Mouse (Mus musculus) midbrain, postnatal 0 days (tissue): Measurements from ENCODE around the gene Mesd. TPM values are rescaled to one million over a fixed set of nuclear protein-coding genes. Genes with fewer than 3 reads are reported as not detected.

ENCODE experiments used
- ATAC-seq: fragments of 200-750 bp; cut with Nextera tagmentation; 2 replicates; pipeline ENCODE4 v1.8.0; 2017; ENCODE audit warnings: moderate number of reproducible peaks, mild to moderate bottlenecking, moderate TSS enrichment, moderate library complexity; ENCODE audit not compliant: low FRiP score
- DNase-seq: peaks from one replicate; pipeline ENCODE4 v3.0.0-alpha.2; 2015; ENCODE audit warnings: low spot score
- H3K27ac ChIP-seq: fragments of 300-500 bp; sonication (generic); 2 replicates; pipeline ENCODE4 v1.5.1; 2014; ENCODE audit warnings: low read depth, mild to moderate bottlenecking, low read length, mixed read lengths
- H3K27me3 ChIP-seq: fragments of 300-500 bp; sonication (generic); 2 replicates; pipeline ENCODE4 v1.6.1; 2014; ENCODE audit warnings: low read length, control low read depth, mixed read lengths; ENCODE audit not compliant: insufficient read depth
- H3K36me3 ChIP-seq: fragments of 300-500 bp; sonication (generic); 2 replicates; pipeline ENCODE4 v1.6.1; 2014; ENCODE audit warnings: low read length, control low read depth, mixed read lengths; ENCODE audit not compliant: insufficient read depth
- H3K4me1 ChIP-seq: fragments of 300-500 bp; sonication (generic); 2 replicates; pipeline ENCODE4 v1.6.1; 2014; ENCODE audit warnings: mild to moderate bottlenecking, control low read depth, antibody characterized with exemption, low read length, mixed read lengths; ENCODE audit not compliant: insufficient read depth
- H3K4me2 ChIP-seq: fragments of 300-500 bp; sonication (generic); 2 replicates; pipeline ENCODE4 v1.6.1; 2014; ENCODE audit warnings: low read depth, mild to moderate bottlenecking, low read length, mixed read lengths; ENCODE audit not compliant: poor library complexity, severe bottlenecking
- H3K4me3 ChIP-seq: fragments of 300-500 bp; sonication (generic); 2 replicates; pipeline ENCODE4 v1.5.1; 2014; ENCODE audit warnings: low read depth, mild to moderate bottlenecking, low read length, moderate library complexity
- H3K9ac ChIP-seq: fragments of 300-500 bp; sonication (generic); replicated peaks from 2 replicates; pipeline ENCODE4 v1.6.1; 2014; ENCODE audit warnings: mild to moderate bottlenecking, low read length, moderate library complexity, mixed read lengths; ENCODE audit not compliant: poor library complexity, severe bottlenecking
- H3K9me3 ChIP-seq: fragments of 300-500 bp; sonication (generic); 2 replicates; pipeline ENCODE4 v1.6.1; 2016; ENCODE audit warnings: low read length, control low read depth
- CTCF ChIP-seq: IDR thresholded peaks from 2 replicates; pipeline ENCODE4 v1.5.1; 2016; ENCODE audit warnings: antibody characterized with exemption, mild to moderate bottlenecking
- WGBS: fragments of 180-500 bp; shearing (Covaris S2); extraction: QIAGEN DNeasy Blood & Tissue Kit; methylation state at CpG from one replicate; pipeline ENCODE4 v1.1.7; 2014; 5-methylcytosine and 5-hydroxymethylcytosine counted together
- polyA plus RNA-seq: library from polyadenylated mRNA; unstranded; fragments of >200 nt; fragmentation: Nextera tagmentation; extraction: Ambion mirVana; gene quantifications from 2 replicates; pipeline ENCODE4 v1.2.1, GENCODE M21; 2015
- total RNA-seq: library from RNA; depleted of rRNA; stranded (reverse); fragments of >200 nt; gene quantifications from 2 replicates; pipeline ENCODE4 v1.2.3, GENCODE M21; 2014

Mesd gene
- total and polyA plus RNA-seq, 2 experiments from 2014 or later = 50.2 to 75.0 TPM

DNA sequence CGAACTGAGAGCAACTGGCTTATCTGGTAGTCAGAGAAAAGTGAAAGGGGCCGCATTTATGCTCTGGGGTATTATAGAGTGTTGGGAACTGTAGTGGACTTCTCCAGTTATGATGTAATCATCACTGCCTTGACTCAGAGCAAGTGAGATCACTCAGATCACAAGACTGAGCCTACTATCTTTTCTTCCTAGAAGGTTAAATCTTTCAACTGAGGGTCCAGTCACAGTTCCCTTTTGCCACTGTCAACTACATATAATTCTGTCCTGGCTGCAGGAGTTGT is 27.1 kb upstream of the Mesd start:
- Histone ChIP-seq H3K27ac (no peak overlapping the region), H3K36me3 (no peaks in the 10 kb centered on the region), H3K9me3 (no peaks in the 10 kb centered on the region), H3K4me1 (no peaks in the 10 kb centered on the region), H3K9ac (no peak overlapping the region), H3K4me3 (no peak overlapping the region), H3K4me2 (no peak overlapping the region), H3K27me3 (no peaks in the 10 kb centered on the region)
- no peak for ATAC-seq
- 94% methylated on average over 2 of the region's 2 CpGs for WGBS
- no peak for TF ChIP-seq CTCF
- no peak for DNase-seq

DNA sequence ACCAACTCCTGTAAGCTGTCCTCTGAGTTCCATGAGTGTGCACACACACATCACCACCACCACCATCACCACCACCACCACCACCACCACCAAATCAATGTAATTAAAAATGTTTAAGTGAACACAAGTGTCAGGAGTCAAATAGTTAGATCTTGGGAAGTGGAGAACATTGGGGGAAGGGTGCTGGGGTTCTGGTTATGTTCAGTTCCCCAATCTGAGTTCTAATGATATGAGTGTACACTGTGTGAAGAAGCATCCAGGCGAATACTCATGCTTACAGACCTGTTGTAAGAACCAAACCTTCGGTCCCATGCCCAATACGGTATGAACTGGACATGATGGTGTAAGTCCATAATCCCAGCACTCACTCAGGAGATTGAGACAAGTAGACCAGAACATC is 26.3 kb upstream of the Mesd start:
- WGBS = 85% methylated on average over 3 of the region's 3 CpGs
- H3K9me3 ChIP-seq = no peaks in the 10 kb centered on the region
- DNase-seq = no peak
- no peak overlapping the region for H3K4me3 ChIP-seq
- no peaks in the 10 kb centered on the region for H3K27me3 ChIP-seq
- no peak for ATAC-seq
- no peak for TF ChIP-seq CTCF
- H3K4me2 ChIP-seq = no peak overlapping the region
- no peak overlapping the region for H3K9ac ChIP-seq
- no peaks in the 10 kb centered on the region for H3K36me3 ChIP-seq
- no peaks in the 10 kb centered on the region for H3K4me1 ChIP-seq
- no peak overlapping the region for H3K27ac ChIP-seq

DNA sequence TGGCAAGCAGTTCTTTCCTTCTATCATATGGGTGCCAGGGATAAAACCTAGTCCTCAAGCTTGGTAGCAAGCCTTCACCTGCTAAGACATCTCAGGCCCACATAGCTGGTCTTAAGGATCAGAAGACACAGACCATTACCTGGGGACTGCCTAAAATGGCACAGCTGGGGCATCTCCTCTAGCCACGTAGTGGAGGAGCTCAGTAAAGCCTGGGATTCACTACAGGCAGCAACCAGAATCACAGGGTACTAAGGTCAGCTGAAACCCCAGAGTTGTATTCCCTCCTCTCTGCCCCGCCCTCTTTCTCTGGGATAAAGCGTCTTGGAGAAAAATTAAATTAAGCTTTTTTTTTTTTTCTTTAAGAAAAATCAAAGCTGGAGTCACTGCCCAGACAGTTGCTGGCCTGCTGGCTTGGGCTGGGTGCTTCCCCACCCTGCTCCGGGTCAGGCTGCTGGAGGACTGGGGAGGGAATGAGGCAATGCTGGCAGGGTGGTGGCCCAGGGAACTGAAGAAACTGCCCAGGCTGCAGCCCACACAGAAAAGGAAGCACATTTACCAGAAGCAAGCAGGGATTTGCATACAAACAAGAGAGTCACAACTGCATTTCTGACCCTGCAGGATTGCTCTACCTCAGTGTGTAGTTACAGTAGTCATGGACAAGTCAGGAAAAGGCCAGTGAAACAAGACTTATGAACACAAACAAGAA is 24.7 kb upstream of the Mesd start:
- no peak overlapping the region for H3K9ac ChIP-seq
- DNase-seq (no peak), ATAC-seq (no peak)
- H3K27me3 ChIP-seq = no peaks in the 10 kb centered on the region
- no peak for TF ChIP-seq CTCF
- no peak overlapping the region for H3K27ac ChIP-seq
- 58% methylated on average over 4 of the region's 4 CpGs for whole genome bisulfite sequencing
- H3K4me2 ChIP-seq = no peak overlapping the region
- no peaks in the 10 kb centered on the region for H3K4me1 ChIP-seq
- H3K4me3 ChIP-seq = no peak overlapping the region
- no peaks in the 10 kb centered on the region for H3K9me3 ChIP-seq
- no peaks in the 10 kb centered on the region for H3K36me3 ChIP-seq

DNA sequence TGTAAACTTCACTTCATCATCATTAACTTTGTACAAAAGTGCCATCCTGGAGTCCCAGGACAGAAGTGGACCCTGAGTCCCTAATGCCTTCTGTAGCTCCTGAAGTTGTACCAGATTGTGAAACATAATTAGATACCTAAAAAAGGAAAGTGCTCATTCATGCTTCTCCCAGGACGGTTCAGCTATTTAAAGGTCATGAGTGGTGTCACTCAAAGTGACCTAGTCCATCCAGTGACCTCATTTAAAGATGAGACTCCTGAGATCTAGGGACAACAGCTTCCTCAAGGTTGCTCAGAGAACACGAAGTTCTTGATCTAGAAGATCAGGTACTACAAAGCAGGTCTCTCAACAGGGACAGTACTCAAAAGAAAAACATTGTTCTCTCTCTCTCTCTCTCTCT is 20.7 kb upstream of the Mesd start:
- WGBS = 64% methylated on average over 2 of the region's 2 CpGs
- Histone ChIP-seq H3K9me3 (no peaks in the 10 kb centered on the region), H3K4me1 (no peaks in the 10 kb centered on the region), H3K4me2 (no peak overlapping the region), H3K9ac (no peak overlapping the region), H3K36me3 (no peaks in the 10 kb centered on the region), H3K27ac (no peak overlapping the region), H3K4me3 (no peak overlapping the region), H3K27me3 (no peaks in the 10 kb centered on the region)
- TF ChIP-seq CTCF = no peak
- DNase-seq (no peak), ATAC-seq (no peak)

DNA sequence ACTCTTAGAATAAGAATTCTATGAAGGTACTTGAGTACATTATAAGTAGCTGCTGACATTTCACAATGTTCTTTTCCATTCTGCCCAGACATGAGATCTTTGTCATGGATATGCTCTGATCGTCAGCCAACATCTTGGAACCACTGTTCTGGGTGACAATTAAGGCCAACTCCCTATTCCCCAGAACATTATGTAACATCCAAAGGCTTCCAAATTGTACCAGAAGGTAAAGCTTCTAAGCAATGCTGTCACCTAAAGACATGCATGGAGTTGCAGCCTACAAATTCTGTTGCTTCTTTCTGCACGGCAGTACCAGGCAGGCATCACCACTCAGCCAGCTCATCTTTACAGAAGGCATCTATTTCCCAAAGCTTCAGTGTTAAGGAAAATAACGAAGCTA is 16.1 kb upstream of the Mesd start:
- Histone ChIP-seq H3K4me3 (no peak overlapping the region), H3K27me3 (no peaks in the 10 kb centered on the region), H3K36me3 (no peaks in the 10 kb centered on the region), H3K9me3 (no peaks in the 10 kb centered on the region), H3K4me1 (no peaks in the 10 kb centered on the region), H3K9ac (no peak overlapping the region), H3K27ac (no peak overlapping the region), H3K4me2 (no peak overlapping the region)
- WGBS = 59% methylated on average over 3 of the region's 3 CpGs
- TF ChIP-seq CTCF = no peak
- DNase-seq (no peak), ATAC-seq (no peak)

DNA sequence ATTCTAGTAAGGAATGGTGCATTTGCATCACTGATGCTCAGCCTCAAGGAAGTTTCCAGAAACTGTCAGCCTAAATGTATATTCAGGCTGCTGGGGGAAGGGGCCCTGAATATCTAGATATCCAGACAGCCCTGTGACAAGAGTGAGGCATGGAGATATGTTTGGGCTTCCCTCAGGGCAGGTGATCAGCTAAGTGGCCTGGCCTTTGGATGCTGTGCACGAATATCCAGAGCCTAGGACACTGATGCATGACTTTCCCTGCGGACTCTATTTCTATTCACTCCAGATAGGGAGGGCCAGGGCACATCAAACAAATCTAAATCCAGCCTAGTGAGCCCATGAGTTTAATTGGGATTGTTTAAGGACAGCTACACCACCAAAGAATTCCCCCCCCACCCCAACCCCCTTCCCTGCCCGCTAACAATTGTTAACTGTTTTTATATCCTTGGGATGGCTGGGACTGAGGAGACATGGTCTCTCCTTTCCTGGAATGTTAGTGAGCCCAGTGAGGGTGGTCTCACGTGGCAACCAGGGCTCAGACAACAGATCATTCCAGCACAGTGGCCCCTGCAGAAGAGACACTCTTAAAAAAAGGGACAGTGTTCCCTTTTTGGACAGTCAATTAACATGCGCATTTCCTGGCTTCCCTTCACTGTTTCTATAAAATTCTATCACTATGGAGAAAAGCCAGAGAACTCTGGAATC is 14.3 kb upstream of the Mesd start:
- DNase-seq = no peak
- Histone ChIP-seq H3K9ac (no peak overlapping the region), H3K4me2 (no peak overlapping the region), H3K36me3 (no peaks in the 10 kb centered on the region), H3K27ac (no peak overlapping the region), H3K27me3 (no peaks in the 10 kb centered on the region), H3K4me3 (no peak overlapping the region), H3K4me1 (no peaks in the 10 kb centered on the region), H3K9me3 (no peaks in the 10 kb centered on the region)
- TF ChIP-seq CTCF = no peak
- WGBS = 33% methylated on average over 5 of the region's 5 CpGs
- ATAC-seq = no peak
